Mouse (Mus musculus) thymus, adult 18-20 months (tissue): Measurements from ENCODE around the gene Tmub1.
A peak's percentile ranks its signal among the peaks of the same experiment; 100 is the strongest.

Experiments used
- DNase-seq, 2 experiments: peaks; one replicate each; pipeline ENCODE4 v3.0.0; 2022; ENCODE audit warnings: mixed read lengths in 2 of 2

Gene Tmub1

GRCm38 (mm10) chr5:24453283-24453984, 5.8 kb upstream of the Tmub1 start:
- DNase-seq: no peak

- peak; percentile 30 to 36 for DNase-seq
Observed at GRCm38 (mm10) chr5:24452691-24453233, 5.1 kb upstream of the Tmub1 start.

- peak; percentile 44 to 54 for DNase-seq
Observed at GRCm38 (mm10) chr5:24452030-24452690, 4.5 kb upstream of the Tmub1 start, which contains the start of gene Agap3. Agap3 (plus strand) TSS chr5:24452177.

- DNase-seq: peak; percentile 73 to 76
Observed at GRCm38 (mm10) chr5:24451264-24452029, 3.8 kb upstream of the Tmub1 start.

- no peak for DNase-seq
Observed at GRCm38 (mm10) chr5:24446630-24447029, 1.0 kb downstream of the Tmub1 start.

GRCm38 (mm10) chr5:24445428-24446080, 2.1 kb downstream of the Tmub1 start:
- no peak for DNase-seq

- DNase-seq: peak; percentile 87 to 89
Observed at GRCm38 (mm10) chr5:24444746-24445427, 2.8 kb downstream of the Tmub1 start, which contains the start of gene Fastk. Fastk (minus strand) TSS chr5:24445287.

GRCm38 (mm10) chr5:24443927-24444326, 3.7 kb downstream of the Tmub1 start:
- peak in 1 of 2 experiments; percentile 23 for DNase-seq

- no peak for DNase-seq
Observed at GRCm38 (mm10) chr5:24443204-24443603, 4.5 kb downstream of the Tmub1 start.

GRCm38 (mm10) chr5:24442029-24442428, 5.6 kb downstream of the Tmub1 start:
- peak in 1 of 2 experiments; percentile 29 for DNase-seq

GRCm38 (mm10) chr5:24441187-24441586, 6.5 kb downstream of the Tmub1 start:
- no peak for DNase-seq

GRCm38 (mm10) chr5:24433993-24434392, 13.7 kb downstream of the Tmub1 start:
- DNase-seq: no peak

GRCm38 (mm10) chr5:24428596-24428995, 19.1 kb downstream of the Tmub1 start:
- DNase-seq: no peak

GRCm38 (mm10) chr5:24427981-24428402, 19.7 kb downstream of the Tmub1 start:
- DNase-seq: no peak

GRCm38 (mm10) chr5:24427285-24427633, 20.4 kb downstream of the Tmub1 start:
- no peak for DNase-seq

GRCm38 (mm10) chr5:24426556-24427284, 20.9 kb downstream of the Tmub1 start:
- no peak for DNase-seq

GRCm38 (mm10) chr5:24426037-24426432, 21.6 kb downstream of the Tmub1 start:
- peak; percentile 26 to 43 for DNase-seq

GRCm38 (mm10) chr5:24425421-24426036, 22.1 kb downstream of the Tmub1 start:
- DNase-seq: peak; percentile 64 to 72

GRCm38 (mm10) chr5:24424861-24425411, 22.7 kb downstream of the Tmub1 start:
- DNase-seq: peak; percentile 75 to 78

- DNase-seq: no peak
Observed at GRCm38 (mm10) chr5:24424004-24424781, 23.5 kb downstream of the Tmub1 start.
